Mouse (Mus musculus) megakaryocyte, embryonic 14.5 days (primary cell): Measurements from ENCODE around the gene Igsf11.

Source experiments
- FLI1 ChIP-seq: IDR thresholded peaks from 2 replicates; pipeline ENCODE4 v1.6.1; 2012; ENCODE audit warnings: low read length, inconsistent platforms, mixed read lengths
- GATA1 ChIP-seq: IDR thresholded peaks from 3 replicates; pipeline ENCODE4 v1.6.1; 2012; ENCODE audit warnings: mixed read lengths, low read length, inconsistent platforms, borderline replicate concordance

GRCm38 (mm10) chr16:38904202-38904601 lies 11.7 kb downstream of the Igsf11 start:
- no peak for TF ChIP-seq GATA1
- no peak for TF ChIP-seq FLI1
